In genomic region chr10:68095136-68095535, GRCm38 (mm10) we compare ENCODE assay signal across 14 mouse cellular contexts.
"Had no signal": no experiment of that assay in that cellular context is flagged by ENCODE, and none has a peak within 500 bp of the region (broad histone marks: within the 10 kb centered on the region; RNA-seq: fewer than 3 reads in every experiment).

No protein-coding gene starts in this region.

- DNase-seq: kidney, adult 2 months; kidney, postnatal 25 days; midbrain, embryonic 14.5 days; right cerebral cortex, adult 18-20 months; right cerebral cortex, postnatal 25 days; thymus, adult 18-20 months; thymus, postnatal 14 days had no signal

- H3K27me3 ChIP-seq: liver, embryonic 12.5 days; neural tube, embryonic 15.5 days had no signal

- H3K9ac ChIP-seq: liver, embryonic 12.5 days; neural tube, embryonic 15.5 days had no signal

- H3K9me3 ChIP-seq: limb, embryonic 10.5 days; liver, embryonic 12.5 days; midbrain, embryonic 10.5 days; neural tube, embryonic 15.5 days had no signal

- H3K4me2 ChIP-seq: liver, embryonic 12.5 days; neural tube, embryonic 15.5 days had no signal

- ATAC-seq: intestine, embryonic 16.5 days; liver, embryonic 12.5 days had no signal

- H3K27ac ChIP-seq: left cerebral cortex, adult 2 months; limb, embryonic 10.5 days; liver, embryonic 12.5 days; midbrain, embryonic 10.5 days; neural tube, embryonic 15.5 days had no signal

- H3K4me1 ChIP-seq: limb, embryonic 10.5 days; liver, embryonic 12.5 days; neural tube, embryonic 15.5 days had no signal

- H3K4me3 ChIP-seq: left cerebral cortex, adult 2 months; limb, embryonic 10.5 days; liver, embryonic 12.5 days; midbrain, embryonic 10.5 days; myocyte; neural tube, embryonic 15.5 days had no signal
